Mouse (Mus musculus): Measurements from ENCODE around the gene Gm45902. TPM values are rescaled to one million over a fixed set of nuclear protein-coding genes. Genes with fewer than 3 reads are reported as not detected.

Gm45902 gene
- polyA plus RNA-seq (2014; fragmentation: Illumina TruSeq; extraction: RNeasy Lipid Tissue Mini Kit (QIAGEN cat#74804); ENCODE audit: low read depth, low replicate concordance), result 0.64 TPM

DNA sequence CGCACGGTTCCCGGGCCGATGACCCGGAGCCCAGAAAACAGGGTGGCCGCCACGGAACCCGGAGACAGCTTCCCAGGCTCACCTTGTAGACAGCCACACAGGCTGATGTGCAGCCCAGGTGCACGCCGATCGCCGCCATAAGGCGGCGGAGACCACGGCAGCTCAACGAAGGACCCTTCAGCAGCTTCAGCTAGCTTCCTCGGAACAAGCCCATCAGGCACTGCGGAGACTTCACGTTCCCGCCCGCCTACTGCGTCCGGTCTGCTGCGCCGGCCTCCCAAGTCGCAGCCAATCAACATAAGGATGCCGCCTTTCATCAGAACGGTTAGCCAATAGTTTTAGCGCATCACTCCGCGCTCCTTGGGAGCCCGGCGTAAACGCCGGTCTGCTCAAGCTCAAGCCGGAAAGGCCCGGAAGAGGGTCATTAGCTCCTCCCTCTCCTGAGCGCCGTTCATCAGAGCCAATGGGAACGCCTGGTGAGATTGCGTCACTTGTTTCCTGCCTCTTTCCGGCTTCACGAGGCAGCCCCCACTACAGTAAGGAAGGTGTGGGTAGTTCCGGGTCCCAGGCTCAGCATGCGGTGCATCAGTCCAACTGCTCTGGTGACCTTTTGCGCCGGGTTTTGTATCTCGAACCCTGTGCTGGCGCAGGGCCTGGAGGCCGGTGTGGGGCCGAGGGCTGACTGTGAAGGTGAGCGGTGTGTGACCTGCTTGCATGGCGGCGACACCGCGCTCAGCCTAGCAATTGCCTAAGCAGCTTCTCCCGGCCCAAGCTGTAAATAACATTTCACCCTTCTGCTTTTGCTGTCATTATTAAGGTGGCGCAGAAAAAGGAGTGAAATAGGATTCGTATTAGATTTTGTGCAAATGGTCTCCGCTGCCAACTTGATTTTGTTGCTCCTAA, at the start of gene Gm45902, which contains the start of the genes Hspa14 and Cdnf:
TSS of gene Gm45902 (minus strand) at position 239 of the 903 bp plus-strand sequence.
TSS of gene Hspa14 (minus strand) at position 263 of the 903 bp plus-strand sequence.
TSS of gene Cdnf (plus strand) at position 479 of the 903 bp plus-strand sequence.

DNA sequence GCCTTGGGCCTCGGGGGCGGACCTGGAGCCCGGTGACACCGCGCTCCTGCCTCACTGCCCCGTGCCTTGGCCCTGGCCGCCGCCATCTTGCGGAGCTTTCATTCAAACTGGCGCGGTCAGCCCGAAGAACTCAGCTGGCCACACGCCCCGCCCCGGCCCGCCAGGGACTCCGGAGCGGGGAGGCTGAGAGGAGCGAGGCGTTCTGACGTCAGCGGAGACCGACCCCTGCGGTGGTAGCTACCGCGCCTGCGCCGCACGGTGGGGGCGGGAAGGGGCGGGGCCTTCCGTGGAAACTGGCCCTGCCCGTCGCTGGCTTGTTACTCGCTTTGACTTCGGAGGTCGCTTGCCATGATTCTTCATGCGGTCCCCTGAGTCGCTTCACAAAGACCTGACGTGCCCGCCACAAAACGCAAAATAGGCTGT, 37.7 kb downstream of the Gm45902 start, which contains the start of gene Suv39h2:
TSS of gene Suv39h2 (minus strand) at position 171 of the 423 bp plus-strand sequence.

Other genes starting within 250 kb of the Gm45902 start
- gene Nmt2, start 228.6 kb downstream of the Gm45902 start, polyA plus RNA-seq (2014; fragmentation: Illumina TruSeq; extraction: RNeasy Lipid Tissue Mini Kit (QIAGEN cat#74804); ENCODE audit: low read depth, low replicate concordance), result 29.7 TPM
- gene Rpp38, start 180.1 kb downstream of the Gm45902 start, polyA plus RNA-seq (2014; fragmentation: Illumina TruSeq; extraction: RNeasy Lipid Tissue Mini Kit (QIAGEN cat#74804); ENCODE audit: low read depth, low replicate concordance), result 3.2 TPM
- not detected for gene Acbd7, start 176.6 kb downstream of the Gm45902 start, polyA plus RNA-seq (2014; fragmentation: Illumina TruSeq; extraction: RNeasy Lipid Tissue Mini Kit (QIAGEN cat#74804); ENCODE audit: low read depth, low replicate concordance)
- not detected for gene Olah, start 115.6 kb downstream of the Gm45902 start, polyA plus RNA-seq (2014; fragmentation: Illumina TruSeq; extraction: RNeasy Lipid Tissue Mini Kit (QIAGEN cat#74804); ENCODE audit: low read depth, low replicate concordance)
- gene Meig1, start 90.1 kb downstream of the Gm45902 start, polyA plus RNA-seq (2014; fragmentation: Illumina TruSeq; extraction: RNeasy Lipid Tissue Mini Kit (QIAGEN cat#74804); ENCODE audit: low read depth, low replicate concordance), result not detected
- gene Dclre1c, start 88.7 kb downstream of the Gm45902 start, polyA plus RNA-seq (2014; fragmentation: Illumina TruSeq; extraction: RNeasy Lipid Tissue Mini Kit (QIAGEN cat#74804); ENCODE audit: low read depth, low replicate concordance), result 5.5 TPM
- 0.93 TPM for gene Suv39h2, start 37.8 kb downstream of the Gm45902 start, polyA plus RNA-seq (2014; fragmentation: Illumina TruSeq; extraction: RNeasy Lipid Tissue Mini Kit (QIAGEN cat#74804); ENCODE audit: low read depth, low replicate concordance)
- 17.8 TPM for gene Hspa14, start within 50 bp of the Gm45902 start, polyA plus RNA-seq (2014; fragmentation: Illumina TruSeq; extraction: RNeasy Lipid Tissue Mini Kit (QIAGEN cat#74804); ENCODE audit: low read depth, low replicate concordance)
- 0.66 TPM for gene Cdnf, start 240 bp upstream of the Gm45902 start, polyA plus RNA-seq (2014; fragmentation: Illumina TruSeq; extraction: RNeasy Lipid Tissue Mini Kit (QIAGEN cat#74804); ENCODE audit: low read depth, low replicate concordance)
- gene Fam107b, start 57.7 kb upstream of the Gm45902 start, polyA plus RNA-seq (2014; fragmentation: Illumina TruSeq; extraction: RNeasy Lipid Tissue Mini Kit (QIAGEN cat#74804); ENCODE audit: low read depth, low replicate concordance), result 144 TPM

Measured in liver, adult 10 weeks (tissue).